Mouse (Mus musculus): ENCODE measurements around the gene Capn7.

The Capn7 gene

DNA sequence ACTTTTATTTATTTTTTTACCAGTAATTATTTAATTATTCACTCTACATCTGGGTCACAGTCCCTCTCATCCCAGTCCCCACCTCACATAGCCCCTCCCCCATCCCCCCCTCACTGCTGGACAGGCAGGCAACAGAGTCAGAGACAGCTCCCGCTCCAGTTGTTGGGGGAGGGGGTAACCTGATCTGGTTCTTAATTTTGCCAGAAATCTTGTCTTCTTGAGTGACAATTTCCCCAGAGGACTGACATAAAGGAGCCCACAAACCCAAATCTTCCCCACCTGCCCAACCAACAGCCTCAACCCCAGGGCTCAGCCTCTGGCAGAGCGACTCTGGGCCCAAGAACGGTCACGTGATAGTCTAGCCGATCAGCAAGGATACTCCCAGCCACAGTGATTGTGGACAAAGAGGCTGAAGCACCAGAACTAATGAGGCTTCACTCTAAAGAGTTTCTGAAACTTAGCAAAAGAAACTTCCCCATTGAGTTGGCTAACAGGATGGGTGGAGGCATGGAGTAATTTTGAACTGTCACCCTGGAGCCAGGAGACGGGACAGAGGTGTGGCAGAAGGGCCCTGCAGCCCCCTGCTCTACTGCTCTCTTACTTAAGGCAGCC, 77.1 kb downstream of the Capn7 start:
- DNase-seq (ENCODE audit: low spot score in 2 of 2) = no peak

DNA sequence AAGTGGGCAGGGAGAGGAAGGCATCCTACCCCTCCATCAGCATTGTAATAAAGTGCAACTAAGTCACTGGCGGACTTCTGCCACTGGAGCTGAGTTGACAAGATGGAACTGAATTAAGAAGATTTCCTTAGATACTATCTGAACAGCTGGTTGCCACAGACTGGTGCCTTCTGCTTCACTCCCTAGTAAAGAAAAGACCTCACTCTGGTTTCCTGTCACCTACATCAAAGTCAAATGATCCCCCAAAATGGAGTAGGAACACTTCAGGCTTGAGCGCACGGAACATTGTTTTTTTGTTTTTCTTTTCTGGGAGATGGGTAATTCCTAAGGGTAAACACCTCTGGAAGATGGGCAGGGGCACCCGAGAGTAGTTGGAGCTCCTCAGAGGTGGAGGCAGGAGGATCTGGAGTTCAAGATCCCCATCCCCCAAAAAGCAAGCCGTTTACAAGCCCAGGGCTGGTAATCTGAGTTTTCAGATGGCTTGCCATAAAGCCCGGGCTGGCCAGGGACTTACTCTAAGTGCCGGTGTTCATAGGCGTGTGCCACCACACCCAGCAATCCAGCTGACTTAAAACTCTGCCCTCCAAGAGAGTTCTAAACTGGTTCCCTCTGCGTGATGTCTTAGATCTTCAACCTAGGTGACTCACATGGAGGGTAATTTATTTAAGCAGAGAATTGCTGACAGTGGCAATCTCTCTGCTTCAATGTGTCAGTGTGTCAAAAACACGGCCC, 78.0 kb downstream of the Capn7 start:
- DNase-seq (ENCODE audit: low spot score in 2 of 2) = no peak

DNA sequence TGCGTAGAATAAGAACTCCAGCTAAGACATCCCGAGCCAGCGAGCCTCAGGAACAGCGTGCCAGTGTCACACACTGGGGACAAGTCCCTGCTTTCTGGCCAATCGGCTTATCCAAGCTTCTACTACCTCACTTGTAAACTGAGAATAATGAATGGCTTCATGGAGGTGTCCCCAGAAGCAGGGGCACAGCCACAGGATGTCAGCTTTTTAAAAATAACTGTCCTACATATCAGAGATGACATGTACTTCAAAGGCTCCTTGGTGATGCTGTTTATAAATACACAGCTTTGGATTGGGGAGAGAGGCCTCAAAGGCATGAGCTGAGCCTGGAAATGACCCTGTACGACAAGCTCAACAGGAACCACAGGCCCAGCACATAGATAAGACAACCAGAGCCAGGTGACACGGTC, 78.5 kb downstream of the Capn7 start:
- DNase-seq (ENCODE audit: low spot score in 2 of 2) = no peak

GRCm38 (mm10) chr14:31416411-31416810, 80.0 kb downstream of the Capn7 start:
- DNase-seq (ENCODE audit: low spot score in 2 of 2) = no peak

DNA sequence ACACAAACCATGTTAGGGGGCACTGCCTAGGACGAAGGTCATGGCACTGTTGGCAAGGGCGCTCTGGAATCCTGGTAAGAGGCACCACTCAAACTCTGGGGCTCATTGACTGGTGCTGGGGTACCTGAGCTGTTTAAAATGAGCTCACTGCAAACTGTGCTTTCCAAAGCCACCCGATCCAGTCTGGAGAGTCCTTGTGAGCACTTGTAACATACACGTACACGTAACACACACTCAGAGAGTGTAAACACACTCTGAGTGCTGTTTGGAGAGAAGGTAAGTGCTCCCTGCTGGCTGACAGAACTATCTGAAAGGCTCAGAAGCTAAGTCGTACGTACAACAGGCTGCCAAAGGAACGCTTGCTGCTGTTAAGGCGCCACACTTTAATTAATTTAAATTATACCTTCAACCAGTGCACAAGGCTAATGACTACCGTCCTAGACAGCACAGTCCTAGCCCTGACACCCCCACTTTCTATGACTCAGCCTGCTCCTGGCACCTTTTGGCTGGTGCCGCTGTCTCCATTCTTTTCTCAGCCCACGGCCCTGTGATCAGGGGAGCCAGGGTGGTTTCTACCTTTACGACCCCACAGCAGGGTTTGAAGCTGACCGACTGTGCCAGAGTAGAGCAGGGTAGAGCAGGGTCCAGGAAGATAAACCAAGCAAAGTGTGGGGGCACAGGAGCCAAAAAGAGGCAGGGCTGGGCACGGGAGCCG, 80.6 kb downstream of the Capn7 start:
- DNase-seq (ENCODE audit: low spot score in 2 of 2) = no peak

- no peak for DNase-seq (ENCODE audit: low spot score in 2 of 2)
These were observed 82.8 kb downstream of the Capn7 start for GRCm38 (mm10) chr14:31419279-31419678.

DNA sequence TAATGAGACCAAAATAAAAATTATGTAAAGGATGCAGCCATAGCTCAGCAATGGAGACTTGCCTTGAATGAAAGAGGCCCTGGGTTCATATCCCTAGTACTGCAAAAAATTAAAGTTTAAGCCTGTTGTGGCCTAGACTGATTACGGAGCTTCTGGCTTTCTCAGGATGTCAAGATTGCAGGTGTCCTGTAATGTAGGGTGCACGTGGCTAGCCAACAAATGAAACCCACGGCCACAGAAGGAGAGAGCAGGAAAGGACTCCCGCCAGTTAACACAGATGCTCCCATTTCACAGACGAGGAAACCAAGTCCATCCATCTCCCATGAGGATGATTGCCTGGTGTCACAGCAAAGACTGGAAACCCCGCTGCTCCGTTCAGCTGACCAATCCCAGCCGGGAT, 83.7 kb downstream of the Capn7 start:
- DNase-seq (ENCODE audit: low spot score in 2 of 2) = no peak

- DNase-seq (ENCODE audit: low spot score in 2 of 2) = no peak
These were observed 84.1 kb downstream of the Capn7 start for GRCm38 (mm10) chr14:31420562-31420961.

DNA sequence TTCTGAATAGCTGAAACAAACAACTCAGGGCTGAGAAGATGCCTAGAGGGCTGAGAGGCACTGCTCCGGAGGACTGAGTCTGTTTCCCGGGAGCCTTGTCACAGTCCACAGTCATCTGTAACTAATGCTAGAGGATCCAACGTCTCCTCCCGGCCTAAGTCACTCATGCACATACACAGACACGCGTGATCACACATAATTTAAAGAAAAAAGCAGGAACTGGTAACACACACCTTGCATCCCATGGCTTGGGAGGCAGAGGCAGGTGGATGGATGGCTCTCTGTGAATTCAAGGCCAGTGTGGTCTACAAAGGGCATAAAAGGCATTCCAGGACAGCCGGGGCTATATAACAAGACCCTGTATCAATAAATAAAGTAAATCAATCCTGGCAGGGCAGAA, 84.5 kb downstream of the Capn7 start:
- no peak for DNase-seq (ENCODE audit: low spot score in 2 of 2)
